Mouse (Mus musculus) bone marrow macrophage, adult 2 months (primary cell): ENCODE results near the gene Lipt1. TPM values are rescaled to one million over a fixed set of nuclear protein-coding genes. Genes with fewer than 3 reads are reported as not detected.
A peak's percentile ranks its signal among the peaks of the same experiment; 100 is the strongest.

Source experiments
- H3K27ac ChIP-seq: 2 replicates; pipeline ENCODE4 v1.5.1; 2012; ENCODE audit warnings: low read depth, low read length; ENCODE audit not compliant: insufficient read depth
- H3K4me1 ChIP-seq: 2 replicates; pipeline ENCODE4 v1.6.1; 2012; ENCODE audit warnings: low read length; ENCODE audit not compliant: control insufficient read depth, insufficient read depth
- H3K4me3 ChIP-seq: 2 replicates; pipeline ENCODE4 v1.5.1; 2012; ENCODE audit warnings: mild to moderate bottlenecking, low read length, moderate library complexity; ENCODE audit not compliant: insufficient read depth
- CTCF ChIP-seq: IDR thresholded peaks from 2 replicates; pipeline ENCODE4 v1.5.1; 2012; ENCODE audit warnings: low read depth, mild to moderate bottlenecking, low read length, moderate library complexity
- POLR2A ChIP-seq: IDR thresholded peaks from 2 replicates; pipeline ENCODE4 v1.6.1; 2012; ENCODE audit warnings: mild to moderate bottlenecking, low read depth, low read length, borderline replicate concordance
- polyA plus RNA-seq: library from polyadenylated mRNA; stranded (reverse); fragments of >200 nt; gene quantifications from 2 replicates; pipeline ENCODE4 v1.2.4, GENCODE M21; 2012; ENCODE audit not compliant: missing spikeins, insufficient read depth, insufficient read length

Gene Lipt1
- polyA plus RNA-seq, 1 experiment: 2.0 TPM

DNA sequence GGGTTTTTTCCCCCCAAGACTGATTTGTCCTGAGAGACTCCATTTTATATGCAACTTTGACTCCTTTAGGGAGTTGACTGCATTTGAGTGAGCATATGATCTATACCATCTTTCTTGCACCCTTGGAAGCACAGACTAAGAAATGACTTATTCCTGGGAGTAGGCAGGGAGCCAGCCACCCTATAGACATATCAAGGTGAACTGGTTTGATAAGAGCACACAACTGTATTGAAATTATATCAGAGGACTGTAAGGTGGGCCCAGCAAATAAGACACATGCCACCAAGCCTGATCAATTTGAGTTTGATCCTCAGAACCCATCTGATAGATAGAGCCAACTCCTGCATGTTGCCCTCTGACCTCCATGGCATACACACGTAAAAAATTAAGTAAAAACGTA, 2.2 kb upstream of the Lipt1 start:
- no peak overlapping the region for H3K27ac ChIP-seq
- no peak overlapping the region for H3K4me3 ChIP-seq
- H3K4me1 ChIP-seq: peaks cover 15% of the 10 kb centered on the region
- TF ChIP-seq CTCF: no peak
- TF ChIP-seq POLR2A: no peak

DNA sequence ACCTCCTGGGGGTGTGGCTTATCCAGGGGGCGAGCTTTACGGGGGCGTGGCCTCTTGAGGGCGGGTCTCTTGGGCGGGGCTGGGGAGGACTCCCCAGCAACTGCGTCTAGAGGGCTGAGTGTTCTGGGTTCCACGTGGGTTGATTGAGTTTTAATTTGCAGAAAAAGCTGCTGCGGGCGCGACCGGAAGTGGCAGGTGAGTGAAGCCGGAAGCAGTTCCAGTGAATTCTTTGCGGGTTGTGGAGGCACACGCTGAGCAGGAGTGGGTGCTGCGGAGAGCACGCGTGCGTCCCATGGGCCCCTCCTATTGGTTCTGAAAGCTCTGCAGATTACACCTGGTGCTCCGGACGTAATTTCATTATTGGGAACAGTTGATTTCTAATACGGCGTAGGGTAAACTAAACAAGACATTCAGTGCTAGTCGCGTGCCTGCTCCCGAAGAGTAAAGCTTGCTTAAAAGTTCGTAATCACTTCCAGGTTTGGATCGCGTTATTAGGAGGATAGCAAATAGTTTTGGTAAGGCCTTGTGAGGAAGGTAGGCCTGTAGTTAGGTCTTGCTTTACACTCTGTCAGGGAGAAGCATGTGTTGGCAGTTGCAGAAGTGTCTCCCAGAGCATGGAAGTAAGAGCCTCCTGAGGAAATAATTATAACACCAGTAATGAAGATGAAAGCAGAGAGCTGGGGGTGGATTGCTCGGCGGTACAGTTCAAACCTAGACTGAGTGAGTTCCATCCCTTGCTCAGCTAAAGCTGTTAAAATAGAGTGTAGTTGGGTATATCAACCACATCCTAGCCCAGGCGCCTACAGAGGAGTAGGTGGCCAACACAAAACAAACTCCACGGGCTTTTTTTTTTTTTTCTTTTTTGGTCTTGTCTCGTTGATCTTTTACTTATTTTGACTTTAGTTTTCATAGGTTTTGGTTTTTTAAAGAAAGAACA, 861 bp downstream of the Lipt1 start:
- Histone ChIP-seq H3K4me1 (peaks cover 8% of the 10 kb centered on the region; the same call in 1 of the 2 replicates), H3K4me3 (peak overlapping the region; percentile 68), H3K27ac (peak overlapping the region; percentile 31)
- TF ChIP-seq POLR2A: no peak
- no peak for TF ChIP-seq CTCF

DNA sequence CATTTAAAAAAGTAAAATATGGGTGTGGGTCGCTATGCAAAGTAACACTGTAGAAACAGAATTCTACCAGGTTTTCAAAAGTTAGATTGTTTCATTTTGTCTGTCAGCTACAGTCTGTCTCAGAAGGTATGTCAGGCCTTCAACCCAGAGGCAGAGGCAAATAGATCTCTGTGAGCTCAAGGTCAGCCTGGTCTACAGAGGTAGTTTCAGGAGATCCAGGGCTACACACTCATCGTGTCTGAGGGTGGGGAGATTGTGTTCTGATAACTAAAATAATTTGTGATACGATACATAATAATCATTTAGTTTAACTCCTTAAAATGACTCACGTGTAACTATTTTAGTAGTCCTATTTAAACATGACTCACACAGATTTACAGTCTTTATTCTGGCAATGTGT, 1.6 kb downstream of the Lipt1 start:
- Histone ChIP-seq H3K27ac (no peak overlapping the region), H3K4me3 (peak overlapping the region; percentile 68; the same call in 1 of the 2 replicates), H3K4me1 (peaks cover 6% of the 10 kb centered on the region; the same call in 1 of the 2 replicates)
- TF ChIP-seq CTCF (no peak), POLR2A (no peak)

DNA sequence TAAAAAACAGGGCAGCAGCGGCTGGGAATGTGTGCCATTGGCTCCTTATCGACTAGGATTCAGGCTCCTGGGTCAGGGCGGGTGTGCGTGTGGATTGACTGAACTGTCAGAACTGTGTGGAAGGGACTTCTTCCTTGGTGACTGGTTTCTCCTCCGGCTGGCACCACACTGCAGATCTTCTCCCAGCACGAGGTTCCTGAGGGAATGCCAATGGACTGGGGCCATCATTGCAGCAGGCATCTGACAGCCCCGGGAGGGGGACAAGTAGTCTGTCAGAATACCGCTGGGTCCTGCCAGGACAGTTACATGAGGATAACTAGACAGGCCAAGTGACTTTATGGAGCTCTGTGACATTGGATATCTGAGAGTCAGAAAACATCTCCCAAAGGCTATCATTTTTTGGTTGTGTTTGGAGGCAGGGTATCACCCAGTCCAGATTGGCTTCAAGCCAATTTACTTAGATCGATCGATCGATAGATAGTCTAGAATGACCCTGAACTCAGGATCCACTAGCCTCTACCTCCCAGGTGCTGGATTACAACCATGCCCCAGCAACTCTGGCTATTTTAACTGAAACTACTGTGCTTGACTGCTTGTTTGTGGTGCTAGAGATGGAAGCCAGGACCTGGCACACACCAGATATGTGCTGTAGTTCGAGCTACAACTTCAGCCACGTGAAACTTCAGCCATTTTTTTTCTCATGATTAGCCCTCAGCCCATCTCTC, 6.4 kb downstream of the Lipt1 start:
- Histone ChIP-seq H3K4me3 (no peak overlapping the region), H3K4me1 (peaks cover 2% of the 10 kb centered on the region; the same call in 1 of the 2 replicates), H3K27ac (no peak overlapping the region)
- no peak for TF ChIP-seq POLR2A
- no peak for TF ChIP-seq CTCF

DNA sequence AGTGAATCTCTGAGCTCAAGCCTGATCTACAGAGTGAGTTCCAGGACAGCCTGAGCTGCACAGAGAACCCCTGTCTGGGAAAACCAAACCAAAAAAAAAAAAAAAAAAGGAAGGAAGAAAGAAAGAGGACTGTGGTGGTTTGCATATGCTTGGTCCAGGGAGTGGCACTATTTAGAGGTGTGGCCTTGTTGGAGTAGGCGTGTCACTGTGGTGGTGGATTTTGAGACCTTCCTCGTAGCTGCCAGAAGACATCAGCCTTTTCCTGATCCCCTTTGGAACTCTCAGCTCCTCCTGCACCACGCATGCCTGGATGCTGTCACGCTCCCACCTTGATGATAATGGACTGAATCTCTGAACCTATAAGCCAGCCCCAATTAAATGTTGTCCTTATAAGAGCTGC, 11.9 kb downstream of the Lipt1 start:
- TF ChIP-seq CTCF (no peak), POLR2A (no peak)
- Histone ChIP-seq H3K4me1 (peaks cover under 1% of the 10 kb centered on the region; the same call in 1 of the 2 replicates), H3K27ac (no peak overlapping the region), H3K4me3 (no peak overlapping the region)

DNA sequence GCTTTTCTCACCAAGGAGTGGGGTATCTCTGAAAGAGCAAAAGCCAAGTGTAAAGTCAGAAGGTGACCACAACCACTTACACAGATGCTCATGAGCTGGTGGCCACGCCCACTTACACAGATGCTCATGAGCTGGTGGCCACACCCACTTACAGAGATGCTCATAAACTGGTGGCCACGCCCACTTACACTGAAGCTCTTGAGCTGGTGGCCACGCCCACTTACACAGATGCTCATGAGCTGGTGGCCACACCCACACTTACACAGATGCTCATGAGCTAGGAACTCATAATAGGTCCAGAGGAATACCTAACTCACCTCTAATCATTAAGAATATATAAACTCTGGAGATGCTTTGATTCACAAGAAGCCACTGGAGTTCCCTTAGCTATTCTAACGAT, 12.9 kb downstream of the Lipt1 start:
- H3K4me1 ChIP-seq: peaks cover 7% of the 10 kb centered on the region
- H3K27ac ChIP-seq: no peak overlapping the region
- no peak overlapping the region for H3K4me3 ChIP-seq
- no peak for TF ChIP-seq CTCF
- TF ChIP-seq POLR2A: no peak

DNA sequence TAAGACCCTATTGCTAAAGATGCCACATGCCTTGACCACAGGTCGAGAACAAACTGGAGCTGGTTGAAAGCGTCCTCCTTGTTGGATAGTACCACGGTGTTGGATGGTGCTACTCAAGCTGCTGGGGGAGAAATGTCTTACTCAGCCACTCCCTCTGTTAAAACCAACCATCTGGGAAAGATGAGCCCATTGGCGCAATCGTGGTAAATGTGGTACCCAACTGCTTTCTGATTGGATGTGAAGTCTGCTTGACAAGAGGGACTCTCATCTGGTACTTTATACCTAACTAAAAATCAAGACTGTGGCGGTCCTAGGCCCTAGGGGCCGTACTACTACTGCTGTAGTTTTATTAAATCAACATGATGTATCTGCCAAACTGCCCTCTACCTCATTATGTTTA, 17.7 kb downstream of the Lipt1 start:
- Histone ChIP-seq H3K27ac (no peak overlapping the region), H3K4me1 (peaks cover 24% of the 10 kb centered on the region), H3K4me3 (peak overlapping the region; percentile 87)
- no peak for TF ChIP-seq POLR2A
- TF ChIP-seq CTCF: no peak

DNA sequence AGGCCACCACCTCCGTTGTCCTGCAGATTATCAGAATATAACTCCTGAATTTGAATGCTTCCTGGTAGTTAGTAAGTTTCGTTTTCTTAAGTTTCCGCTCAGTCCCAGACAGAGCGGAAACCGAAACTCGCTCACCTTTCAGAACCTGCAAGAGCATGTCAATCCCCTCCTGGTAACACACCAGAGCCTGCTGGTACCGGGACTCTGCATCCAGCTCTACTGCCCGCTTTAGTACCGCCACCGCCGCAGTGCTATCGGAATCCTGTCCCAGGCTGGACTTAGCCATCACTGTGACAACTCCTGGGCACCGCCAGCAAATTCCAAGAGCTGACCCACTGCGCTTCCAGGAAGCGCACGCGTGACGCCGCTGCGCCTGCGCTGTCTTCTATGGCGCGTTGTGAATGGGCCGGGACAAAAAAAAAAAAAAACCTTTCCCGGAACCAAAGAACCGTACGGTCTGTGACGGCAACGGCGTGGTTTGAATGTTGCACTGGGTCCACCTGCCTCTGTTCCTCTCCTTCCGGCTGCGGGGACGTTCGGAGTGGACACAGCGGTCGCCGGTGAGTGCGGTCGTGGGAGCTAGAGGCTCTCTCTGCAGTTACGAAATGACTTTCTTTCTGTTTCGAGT, 18.6 kb downstream of the Lipt1 start, which contains the start of the genes Mitd1 and Mrpl30:
TSS of gene Mitd1 (minus strand) at position 387 of the 628 bp plus-strand sequence.
TSS of gene Mrpl30 (plus strand) at position 453 of the 628 bp plus-strand sequence.
- Histone ChIP-seq H3K4me3 (peak within 1 kb of the TSS; percentile 87), H3K4me1 (peaks cover 24% of the 10 kb centered on the region), H3K27ac (peak within 1 kb of the TSS; percentile 68)
- TF ChIP-seq CTCF (no peak), POLR2A (no peak)

DNA sequence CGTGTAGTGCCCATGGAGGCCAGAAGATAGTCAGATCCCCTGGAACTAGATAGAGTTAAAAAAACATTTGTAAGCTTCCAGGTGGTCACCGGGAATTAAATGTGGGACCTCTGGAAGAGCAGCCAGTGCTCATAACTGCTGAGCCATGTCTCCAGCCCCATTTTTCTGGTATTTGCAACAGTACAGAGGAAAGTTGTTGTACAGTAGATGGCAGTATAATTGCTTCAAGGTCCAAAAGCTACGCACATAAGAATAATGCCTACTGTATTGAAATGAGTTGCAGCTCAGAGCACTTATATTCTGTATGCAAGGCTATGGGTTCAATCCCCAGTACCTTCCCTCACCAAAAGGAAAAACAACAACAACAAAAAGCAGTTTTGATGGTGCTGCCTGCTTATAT, 19.9 kb downstream of the Lipt1 start:
- Histone ChIP-seq H3K4me3 (peak overlapping the region; percentile 87), H3K4me1 (peaks cover 24% of the 10 kb centered on the region), H3K27ac (no peak overlapping the region)
- no peak for TF ChIP-seq CTCF
- no peak for TF ChIP-seq POLR2A
